ENCODE assay signal across 17 mouse cellular contexts in the genomic region with DNA sequence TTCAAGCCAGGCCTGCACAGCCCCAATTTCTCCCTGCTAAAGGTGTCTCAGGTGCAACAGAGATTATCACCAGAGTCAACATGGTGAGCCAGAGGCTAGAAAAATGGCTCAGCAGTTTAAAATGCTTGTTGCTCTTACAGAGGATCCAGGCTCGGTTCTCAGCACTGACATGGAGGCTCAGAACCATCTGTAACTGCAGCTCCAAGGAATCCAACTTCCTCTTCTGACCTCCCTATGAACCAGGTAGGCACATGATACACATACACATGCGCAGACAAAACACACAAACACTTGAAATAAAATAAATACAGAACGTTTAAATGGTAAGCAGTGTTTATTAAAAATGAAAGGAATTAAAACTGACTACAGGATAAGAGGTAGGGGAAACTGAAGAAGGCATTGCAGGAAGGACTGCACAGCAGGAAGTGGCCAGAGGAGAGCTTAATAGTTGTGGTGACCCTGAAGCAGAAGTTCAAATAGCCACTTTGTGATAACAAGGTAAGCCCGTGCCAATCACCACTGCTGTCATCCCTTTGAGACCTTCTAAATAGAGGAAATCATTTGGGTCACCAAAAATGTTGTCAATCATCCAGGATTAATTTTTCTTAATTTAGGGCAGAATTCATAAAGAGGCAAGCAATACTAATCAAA.
"Had no signal": no experiment of that assay in that cellular context is flagged by ENCODE, and none has a peak within 500 bp of the region (broad histone marks: within the 10 kb centered on the region; RNA-seq: fewer than 3 reads in every experiment).

No protein-coding gene starts in this region.

- H3K4me1 ChIP-seq: midbrain, embryonic 13.5 days; midbrain, embryonic 15.5 days; neural tube, embryonic 12.5 days had no signal

- ATAC-seq: midbrain, embryonic 13.5 days; midbrain, embryonic 15.5 days had no signal

- H3K27ac ChIP-seq: macrophage; midbrain, embryonic 13.5 days; midbrain, embryonic 15.5 days; neural tube, embryonic 12.5 days had no signal

- H3K36me3 ChIP-seq: midbrain, embryonic 13.5 days; midbrain, embryonic 15.5 days; neural tube, embryonic 12.5 days had no signal

- H3K4me3 ChIP-seq: megakaryocyte, embryonic 14.5 days; midbrain, embryonic 13.5 days; midbrain, embryonic 15.5 days; neural tube, embryonic 12.5 days had no signal

- H3K9me3 ChIP-seq: megakaryocyte, embryonic 14.5 days; midbrain, embryonic 13.5 days; midbrain, embryonic 15.5 days; neural tube, embryonic 12.5 days had no signal

- H3K9ac ChIP-seq: lung, embryonic 14.5 days; midbrain, embryonic 13.5 days; midbrain, embryonic 15.5 days; neural tube, embryonic 12.5 days had no signal

- DNase-seq: lung, adult 18-20 months; lung, embryonic 14.5 days; lung, postnatal 10 days; retina, postnatal 1 day; right cerebral cortex, adult 18-20 months; right cerebral cortex, postnatal 25 days; right cerebral cortex, postnatal 4 days; spleen, adult 18-20 months; thymus, adult 18-20 months; thymus, postnatal 14 days; thymus, postnatal 36 days had no signal

- H3K4me2 ChIP-seq: lung, embryonic 14.5 days; midbrain, embryonic 11.5 days; midbrain, embryonic 13.5 days; midbrain, embryonic 15.5 days; neural tube, embryonic 12.5 days had no signal

- H3K27me3 ChIP-seq: megakaryocyte, embryonic 14.5 days; midbrain, embryonic 13.5 days; midbrain, embryonic 15.5 days; neural tube, embryonic 12.5 days had no signal
